Mouse (Mus musculus) left cerebral cortex, adult 11 months (tissue): ENCODE data around the gene Ctnnbip1.
"Not testable (repeated sequence)": the region's sequence is repeated elsewhere in the genome, so short reads cannot be mapped to it uniquely, and the experiment has no call there.

Experiments
- DNase-seq: peaks from one replicate; pipeline ENCODE4 v3.0.0; 2022; ENCODE audit warnings: low spot score

The Ctnnbip1 gene

GRCm38 (mm10) chr4:149586783-149587595, 69.0 kb downstream of the Ctnnbip1 start:
- no peak for DNase-seq

DNA sequence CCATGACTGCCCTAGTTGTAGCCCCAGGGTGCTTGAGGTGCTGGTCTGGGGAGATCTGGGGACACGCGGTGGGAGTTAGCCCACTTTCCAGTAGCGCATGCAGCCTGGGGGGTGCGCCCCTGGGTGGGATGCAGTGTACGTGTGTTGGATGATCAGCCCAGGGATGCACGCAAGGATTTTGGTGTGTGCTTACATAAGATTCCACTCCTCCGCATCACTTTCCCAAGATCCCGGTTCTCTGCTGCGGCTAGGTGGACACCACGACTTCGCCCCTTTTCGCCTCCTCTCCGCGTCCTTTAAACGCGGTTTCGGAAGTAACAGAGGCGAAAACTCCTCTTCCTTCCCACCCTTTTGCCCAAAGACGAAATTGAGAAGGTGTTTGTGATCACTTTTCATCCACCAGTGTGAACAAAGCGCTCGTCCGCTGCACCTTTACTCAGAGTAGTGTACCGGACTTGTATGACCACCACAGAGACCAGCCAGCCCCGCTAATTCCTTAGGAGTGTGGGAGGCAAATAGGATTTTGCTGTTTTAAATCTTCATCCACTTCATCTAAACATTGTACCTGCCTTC, 69.6 kb downstream of the Ctnnbip1 start:
- DNase-seq, result peak; percentile 59

DNA sequence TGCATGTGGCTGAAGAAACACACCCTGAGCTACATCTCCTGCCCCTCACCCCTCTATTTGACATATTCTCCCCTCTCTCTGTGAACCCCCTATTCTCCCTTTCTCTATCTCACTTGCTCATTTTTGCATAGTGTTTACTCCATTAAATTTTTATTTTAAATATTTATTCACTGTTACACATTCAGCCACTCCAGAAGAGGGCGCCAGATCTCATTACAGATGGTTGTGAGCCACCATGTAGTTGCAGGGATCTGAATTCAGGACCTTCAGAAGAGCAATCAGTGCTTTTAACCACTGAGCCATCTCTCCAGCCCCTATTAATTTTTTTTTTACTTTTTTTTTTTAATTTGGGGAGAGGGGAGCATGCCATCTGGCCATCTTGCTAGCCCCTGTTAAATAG, 72.2 kb downstream of the Ctnnbip1 start:
- no peak for DNase-seq

- no peak for DNase-seq
Measured at GRCm38 (mm10) chr4:149591486-149591885, 73.5 kb downstream of the Ctnnbip1 start.

DNA sequence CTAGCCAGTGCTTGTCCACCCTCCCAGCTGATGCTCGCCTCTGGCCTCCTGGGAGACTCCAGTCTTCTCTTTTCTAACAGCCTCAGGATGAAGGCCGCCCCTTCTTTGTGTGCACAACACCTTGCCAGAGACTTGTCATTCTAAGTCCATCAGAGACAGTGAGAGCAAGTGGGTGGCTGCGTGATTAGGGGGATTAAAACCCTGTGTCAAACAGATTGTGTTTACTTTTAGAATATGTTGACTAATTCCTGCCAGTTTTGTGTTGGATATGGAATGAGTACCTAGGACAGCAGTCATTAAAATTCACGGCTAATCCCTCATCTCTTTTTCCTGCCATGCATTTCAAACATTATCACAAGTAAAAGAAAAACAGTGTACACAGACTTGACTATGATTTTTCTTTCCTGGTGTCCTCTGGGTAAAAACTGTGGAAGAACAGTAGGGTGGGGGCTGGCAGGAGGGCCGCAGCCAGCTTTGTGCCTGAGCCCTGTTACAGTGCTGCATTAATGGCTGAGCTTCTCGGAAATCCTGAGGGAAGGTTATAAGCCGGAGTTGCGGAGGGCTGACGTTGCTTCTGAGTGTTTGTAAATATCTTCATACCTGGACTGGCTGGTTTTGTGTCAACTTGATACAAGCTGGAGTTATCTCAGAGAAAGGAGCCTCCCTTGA, 77.0 kb downstream of the Ctnnbip1 start:
- no peak for DNase-seq

DNA sequence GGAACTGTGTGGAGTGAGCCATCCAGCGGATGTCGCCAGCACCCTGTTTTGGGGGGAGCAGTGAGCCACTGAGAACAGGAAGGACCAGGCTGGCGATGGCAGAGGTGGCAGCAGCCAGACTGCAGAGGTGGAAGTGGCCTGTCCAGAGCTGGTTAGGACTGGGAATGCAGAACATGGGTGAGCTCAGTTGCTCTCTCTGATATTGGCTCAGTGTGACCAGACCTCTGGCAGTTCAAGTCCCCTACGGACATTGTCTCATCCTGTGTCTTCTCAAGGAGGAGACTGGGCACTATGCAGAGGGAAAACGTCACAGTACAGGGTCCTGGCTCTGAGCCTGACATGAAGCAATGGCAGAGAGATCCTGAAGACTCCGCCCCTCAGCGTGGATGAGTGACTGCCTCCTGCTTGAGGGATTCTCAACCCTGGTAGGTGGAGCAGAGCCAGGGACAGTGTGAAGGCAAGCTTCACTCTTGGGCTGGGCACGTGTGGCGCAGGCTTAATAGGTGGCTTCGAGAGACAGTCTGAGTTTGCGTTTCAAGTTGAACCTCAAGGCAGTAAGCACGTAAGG, 79.7 kb downstream of the Ctnnbip1 start:
- no peak for DNase-seq

- no peak for DNase-seq
Measured at GRCm38 (mm10) chr4:149599549-149599948, 81.5 kb downstream of the Ctnnbip1 start.

GRCm38 (mm10) chr4:149600130-149600529, 82.1 kb downstream of the Ctnnbip1 start:
- no peak for DNase-seq

DNA sequence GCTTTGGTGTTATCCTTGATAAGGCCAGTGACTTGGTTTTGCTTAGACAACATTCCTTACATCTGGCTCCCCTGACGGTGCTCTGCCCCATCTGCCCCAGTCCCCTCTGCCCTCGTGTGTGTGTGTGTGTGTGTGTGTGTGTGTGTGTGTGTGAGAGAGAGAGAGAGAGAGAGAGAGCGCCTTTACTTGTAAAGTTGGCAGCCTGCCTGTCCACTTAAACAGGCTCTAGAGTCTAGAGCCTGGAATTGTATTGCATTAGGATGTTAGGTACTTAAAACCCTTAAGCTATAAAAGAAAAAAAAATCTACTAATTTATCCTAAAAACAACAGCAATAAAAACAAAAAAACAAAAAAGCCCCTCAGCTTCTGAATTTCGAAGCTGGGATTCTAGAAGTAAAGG, 83.4 kb downstream of the Ctnnbip1 start:
- no peak for DNase-seq

DNA sequence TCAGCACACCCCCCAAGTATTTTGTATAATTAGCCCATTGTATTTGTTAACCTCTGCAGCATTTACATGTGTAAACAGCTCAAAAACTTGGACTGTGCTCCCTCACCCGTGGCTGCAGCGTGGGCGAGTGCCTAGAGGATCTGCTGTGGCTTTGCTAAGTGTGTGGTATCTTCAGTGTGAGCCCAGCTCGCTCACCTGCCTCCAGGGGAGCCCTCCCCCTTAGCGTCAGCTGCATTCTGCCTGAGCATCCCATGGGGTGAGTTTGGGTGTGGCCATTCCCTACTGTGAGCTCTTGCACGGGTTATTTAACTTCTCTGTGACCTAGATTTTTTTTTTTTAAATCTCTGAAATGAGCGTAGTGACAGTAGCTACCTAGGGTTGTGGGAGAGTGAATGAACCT, 84.2 kb downstream of the Ctnnbip1 start:
- no peak for DNase-seq

DNA sequence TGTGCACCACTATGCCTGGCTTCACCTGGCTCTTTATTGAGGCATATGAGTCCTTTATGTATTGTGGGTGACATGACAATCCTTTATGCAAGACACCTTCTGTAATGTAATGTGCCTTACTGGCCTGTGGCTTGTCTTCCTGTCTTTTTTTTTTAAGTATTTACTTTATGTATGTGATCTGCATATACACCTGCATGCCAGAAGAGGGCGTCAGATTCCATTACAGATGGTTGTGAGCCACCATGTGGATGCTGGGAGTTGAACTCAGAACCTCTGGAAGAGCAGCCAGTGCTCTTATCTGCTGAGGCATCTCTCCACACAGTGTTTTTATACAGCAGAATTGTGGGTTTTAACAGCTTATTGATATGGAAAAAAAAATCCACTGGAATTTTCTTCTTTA, 85.8 kb downstream of the Ctnnbip1 start:
- no peak for DNase-seq

DNA sequence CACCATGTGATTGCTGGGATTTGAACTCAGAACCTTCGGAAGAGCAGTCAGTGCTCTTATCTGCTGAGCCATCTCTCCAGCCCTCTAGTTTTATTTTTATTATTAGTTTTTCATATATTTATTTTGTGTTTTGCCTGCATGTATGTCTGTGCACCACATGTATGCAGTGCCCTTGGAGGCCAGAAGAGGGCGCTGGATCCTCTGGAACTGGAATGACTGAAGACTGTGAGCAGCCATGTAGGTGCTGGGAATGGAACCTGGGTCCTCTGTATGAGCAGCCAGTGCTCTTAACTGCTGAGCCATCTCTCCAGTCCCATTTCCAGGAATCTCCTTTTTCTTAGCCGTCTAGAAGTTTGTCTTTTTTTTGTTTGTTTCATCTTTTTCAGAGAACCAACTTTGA, 86.5 kb downstream of the Ctnnbip1 start:
- no peak for DNase-seq

DNA sequence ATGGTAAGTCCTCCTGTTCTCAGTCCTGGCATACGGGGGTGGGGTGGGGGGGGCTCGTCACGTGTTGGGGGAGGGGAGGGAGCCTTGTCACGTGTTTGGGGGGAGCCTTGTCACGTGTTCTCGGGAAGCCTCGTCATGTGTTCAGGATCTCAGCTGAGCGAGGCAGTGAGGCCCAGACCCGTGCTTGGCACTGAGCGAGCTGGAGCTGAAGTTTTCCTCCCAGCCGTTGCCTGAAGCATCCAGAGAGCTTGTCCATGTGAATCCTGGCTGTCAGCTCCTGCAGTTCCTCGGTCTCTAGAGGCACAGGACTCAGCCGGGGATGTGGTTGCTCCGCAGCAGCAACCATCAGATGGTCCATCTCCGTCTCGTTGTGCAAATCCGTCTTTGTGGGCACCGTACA, 88.0 kb downstream of the Ctnnbip1 start:
- no peak for DNase-seq

DNA sequence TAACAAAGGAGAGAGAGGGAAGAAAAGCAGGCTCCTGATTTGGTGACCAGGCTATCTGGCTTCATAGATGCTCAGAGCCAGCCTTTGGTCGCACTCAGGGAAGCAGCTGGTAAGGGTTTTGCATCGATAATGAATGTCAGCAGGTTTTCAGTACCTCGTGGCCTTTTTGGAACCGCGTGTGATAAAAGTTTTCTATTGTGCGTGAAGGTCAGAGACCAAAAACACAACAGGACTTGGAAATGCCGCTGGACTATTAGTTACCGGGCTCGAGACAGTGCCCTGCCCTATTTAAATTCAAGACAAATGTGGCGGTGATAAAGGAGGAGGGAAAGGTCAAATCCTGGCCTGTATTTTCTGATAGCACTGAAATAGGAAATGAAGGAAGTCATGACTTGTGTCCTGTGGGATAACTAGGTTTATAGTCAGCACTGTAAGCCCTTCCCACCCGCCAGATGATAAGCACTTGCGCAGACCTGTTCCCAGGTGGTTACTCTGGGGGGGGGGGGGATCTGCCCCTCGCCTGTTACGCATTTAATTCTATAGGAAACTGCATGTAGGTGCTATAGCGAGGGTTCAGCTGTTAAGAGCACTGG, 88.8 kb downstream of the Ctnnbip1 start:
- no peak for DNase-seq

GRCm38 (mm10) chr4:149607591-149608308, 89.7 kb downstream of the Ctnnbip1 start:
- DNase-seq, result no peak

DNA sequence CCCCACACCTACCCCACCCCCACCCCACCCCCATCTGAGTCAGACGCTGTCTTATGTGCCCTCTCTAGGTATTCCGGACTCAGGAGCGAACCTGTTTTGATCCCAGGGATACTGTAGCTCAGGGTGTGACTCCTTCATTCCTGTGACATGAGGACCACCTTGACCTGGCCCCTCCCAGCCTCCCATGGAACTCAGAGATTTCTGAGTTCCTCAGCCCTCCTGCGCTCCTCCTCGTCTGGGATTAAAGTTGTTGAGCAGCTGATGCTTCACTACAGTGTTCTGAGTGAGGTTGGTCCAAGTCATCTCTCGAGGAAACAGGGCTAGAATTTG, 90.2 kb downstream of the Ctnnbip1 start:
- DNase-seq, result no peak

DNA sequence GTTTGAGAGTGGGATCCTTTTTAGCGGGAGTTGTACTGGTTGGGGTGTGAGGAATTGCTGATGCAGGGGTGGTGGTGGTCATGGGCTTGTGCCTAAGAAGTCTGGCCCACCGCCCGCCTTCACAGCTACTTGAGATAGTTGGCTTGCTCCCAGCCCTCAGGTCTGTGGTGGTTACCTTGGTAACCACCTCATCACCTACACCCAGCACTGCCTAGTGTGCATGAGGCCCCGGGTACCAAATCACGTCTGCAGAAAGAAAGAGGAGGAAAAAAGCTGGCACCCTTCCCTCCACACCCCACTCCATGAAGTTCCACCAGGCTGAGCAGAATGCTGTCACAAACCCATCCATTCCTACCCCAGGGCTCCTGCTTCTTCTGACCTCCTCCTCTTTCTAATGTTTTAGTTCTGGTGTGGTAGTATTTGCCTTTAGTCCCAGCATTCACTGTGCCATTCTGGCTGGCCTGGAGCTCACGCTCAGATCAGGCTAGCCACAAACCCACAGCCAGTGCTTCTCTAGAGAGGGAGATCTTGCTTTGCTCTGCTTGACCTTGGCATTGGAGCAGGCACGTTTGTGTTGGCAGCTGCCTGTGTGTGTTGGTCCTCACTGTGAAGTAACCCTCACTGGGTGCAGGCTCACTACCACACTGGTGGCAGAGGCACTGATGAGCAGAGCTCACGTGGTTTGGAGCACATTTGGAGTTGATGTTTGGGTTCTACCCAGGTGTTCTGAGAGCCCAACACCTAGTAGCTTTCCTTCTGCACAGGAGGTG, 91.4 kb downstream of the Ctnnbip1 start:
- DNase-seq, result no peak

- no peak for DNase-seq
Measured at GRCm38 (mm10) chr4:149611376-149612044, 93.5 kb downstream of the Ctnnbip1 start.

DNA sequence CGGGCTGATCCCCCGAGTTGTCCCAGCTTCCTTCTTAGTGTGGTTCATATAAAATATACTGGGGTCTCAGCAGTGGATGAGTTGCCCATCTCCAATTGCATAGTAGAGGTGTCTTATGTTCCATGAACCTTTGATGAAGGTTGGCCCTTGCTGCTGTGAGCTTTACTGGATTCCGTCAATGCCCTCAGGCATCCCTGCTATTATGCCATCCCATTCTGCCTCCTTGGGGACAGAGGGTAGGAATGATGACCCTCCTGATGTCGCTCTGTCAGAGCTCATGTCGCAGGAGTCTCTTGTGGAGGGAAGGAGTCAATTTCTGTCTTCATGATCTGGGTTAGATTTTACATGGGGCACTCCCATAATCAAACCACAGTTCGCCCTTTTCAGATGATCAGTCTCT, 95.5 kb downstream of the Ctnnbip1 start:
- DNase-seq, result not testable (repeated sequence)

DNA sequence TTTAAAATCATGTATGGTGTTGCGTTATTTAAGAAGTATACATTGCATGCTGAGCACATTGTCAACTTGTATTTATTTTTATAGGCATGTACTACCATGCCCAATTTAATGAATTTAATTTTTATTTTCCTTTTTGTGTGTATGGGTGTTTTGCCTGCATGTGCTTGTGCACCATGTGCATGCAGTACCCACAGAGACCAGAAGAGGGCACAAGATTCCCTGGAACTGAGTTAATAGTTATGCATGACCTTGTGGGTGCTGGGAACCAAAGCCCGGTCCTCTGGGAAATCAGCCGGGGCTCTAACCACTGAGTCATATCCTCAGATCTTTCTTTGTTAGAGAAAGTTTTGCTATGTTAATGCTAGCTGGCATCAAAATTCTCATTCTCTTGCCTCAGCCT, 96.8 kb downstream of the Ctnnbip1 start:
- no peak for DNase-seq
